Mouse (Mus musculus) heart, embryonic 10.5 days (tissue): ENCODE data around the gene Mefv. TPM values are rescaled to one million over a fixed set of nuclear protein-coding genes. Genes with fewer than 3 reads are reported as not detected.
A peak's percentile ranks its signal among the peaks of the same experiment; 100 is the strongest.

Experiments used
- DNase-seq: peaks from one replicate; pipeline ENCODE4 v3.0.0-alpha.2; 2017; ENCODE audit warnings: low spot score
- H3K27ac ChIP-seq: fragments of 300-500 bp; sonication (generic); 2 replicates; pipeline ENCODE4 v1.5.1; 2016; ENCODE audit warnings: mild to moderate bottlenecking
- H3K27me3 ChIP-seq: fragments of 300-500 bp; sonication (generic); 2 replicates; pipeline ENCODE4 v1.6.1; 2016; ENCODE audit warnings: mild to moderate bottlenecking; ENCODE audit not compliant: poor library complexity, insufficient read depth, severe bottlenecking
- H3K36me3 ChIP-seq: fragments of 300-500 bp; sonication (generic); 2 replicates; pipeline ENCODE4 v1.6.1; 2016; ENCODE audit warnings: mild to moderate bottlenecking, moderate library complexity
- H3K4me1 ChIP-seq: fragments of 300-500 bp; sonication (generic); 2 replicates; pipeline ENCODE4 v1.6.1; 2016; ENCODE audit warnings: mild to moderate bottlenecking
- H3K4me3 ChIP-seq: fragments of 300-500 bp; sonication (generic); 2 replicates; pipeline ENCODE4 v1.5.1; 2016; ENCODE audit warnings: mild to moderate bottlenecking, moderate library complexity
- H3K9me3 ChIP-seq: fragments of 300-500 bp; sonication (generic); 2 replicates; pipeline ENCODE4 v1.6.1; 2016; ENCODE audit warnings: mild to moderate bottlenecking, moderate library complexity
- WGBS: fragments of 180-500 bp; shearing (Covaris S2); methylation state at CpG from one replicate; pipeline ENCODE4 v1.1.7; 2016; 5-methylcytosine and 5-hydroxymethylcytosine counted together
- polyA plus RNA-seq: library from polyadenylated mRNA; unstranded; fragments of >200 nt; fragmentation: Nextera tagmentation; extraction: Ambion mirVana; gene quantifications from 2 replicates; pipeline ENCODE4 v1.2.1, GENCODE M21; 2016

Mefv gene
- not detected in 2 replicates for polyA plus RNA-seq

DNA sequence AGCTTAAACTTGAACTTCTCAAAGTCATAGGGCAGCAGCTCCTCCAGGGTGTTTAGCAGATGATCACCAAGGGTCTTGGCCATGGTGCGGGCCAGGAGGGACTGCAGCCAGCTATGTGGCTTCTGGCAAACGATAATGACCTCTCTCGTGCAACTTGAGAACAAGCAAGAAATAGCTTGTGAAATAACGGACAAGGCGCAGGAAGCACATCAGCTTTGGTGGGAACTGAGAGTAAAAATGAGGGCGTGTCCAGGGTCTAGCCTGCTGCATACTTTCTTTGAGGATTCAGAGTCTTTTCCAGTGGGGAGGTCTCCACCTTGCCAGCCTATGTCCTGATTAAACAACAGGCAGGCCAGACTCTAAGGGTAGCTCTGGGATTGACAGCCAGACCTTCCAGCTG lies at the start of gene Mefv:
Gene Mefv (minus strand): TSS at position 118 of the 400 bp plus-strand sequence.
- no peaks in the 10 kb centered on the region for H3K9me3 ChIP-seq
- WGBS, result 80% methylated on average over 6 of the region's 6 CpGs
- DNase-seq, result no peak
- no peak within 1 kb of the TSS for H3K4me3 ChIP-seq
- H3K36me3 ChIP-seq, result no peaks in the 10 kb centered on the region
- no peaks in the 10 kb centered on the region for H3K4me1 ChIP-seq
- no peak within 1 kb of the TSS for H3K27ac ChIP-seq
- H3K27me3 ChIP-seq, result no peaks in the 10 kb centered on the region

DNA sequence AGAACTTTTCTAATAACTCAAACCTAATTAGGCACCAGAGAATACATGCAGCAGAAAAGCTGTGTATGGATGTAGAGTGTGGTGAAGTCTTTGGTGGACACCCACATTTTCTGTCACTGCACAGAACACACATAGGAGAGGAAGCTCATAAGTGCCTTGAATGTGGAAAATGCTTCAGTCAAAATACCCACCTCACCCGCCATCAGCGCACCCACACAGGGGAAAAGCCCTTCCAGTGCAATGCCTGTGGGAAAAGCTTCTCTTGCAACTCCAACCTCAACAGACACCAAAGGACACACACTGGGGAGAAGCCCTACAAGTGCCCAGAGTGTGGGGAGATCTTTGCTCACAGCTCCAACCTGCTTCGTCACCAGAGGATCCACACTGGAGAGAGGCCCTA lies 31.1 kb upstream of the Mefv start:
- Histone ChIP-seq H3K9me3 (peaks cover 24% of the 10 kb centered on the region), H3K4me3 (no peak overlapping the region), H3K27ac (no peak overlapping the region), H3K4me1 (peaks cover 15% of the 10 kb centered on the region), H3K36me3 (peaks cover 70% of the 10 kb centered on the region), H3K27me3 (no peaks in the 10 kb centered on the region)
- no peak for DNase-seq
- WGBS, result 91% methylated on average over 3 of the region's 3 CpGs

- Histone ChIP-seq H3K4me3 (peak overlapping the region; percentile 91), H3K9me3 (peaks cover 24% of the 10 kb centered on the region), H3K36me3 (peaks cover 50% of the 10 kb centered on the region), H3K27me3 (no peaks in the 10 kb centered on the region), H3K27ac (no peak overlapping the region), H3K4me1 (peaks cover 19% of the 10 kb centered on the region)
- WGBS, result 83% methylated on average over 4 of the region's 4 CpGs
- no peak for DNase-seq
These were observed 27.8 kb upstream of the Mefv start for GRCm38 (mm10) chr16:3745656-3746055.

GRCm38 (mm10) chr16:3744186-3744700 lies 26.3 kb upstream of the Mefv start:
- H3K27me3 ChIP-seq, result no peaks in the 10 kb centered on the region
- DNase-seq, result no peak
- peaks cover 19% of the 10 kb centered on the region for H3K4me1 ChIP-seq
- H3K36me3 ChIP-seq, result peaks cover 36% of the 10 kb centered on the region
- 1% methylated on average over 32 of the region's 32 CpGs for WGBS
- peak overlapping the region; percentile 91 for H3K4me3 ChIP-seq
- peaks cover 13% of the 10 kb centered on the region for H3K9me3 ChIP-seq
- peak overlapping the region; percentile 91 for H3K27ac ChIP-seq

- no peaks in the 10 kb centered on the region for H3K27me3 ChIP-seq
- WGBS, result under 1% methylated on average over 42 of the region's 42 CpGs
These were observed 25.7 kb upstream of the Mefv start, which contains the start of gene Zfp263 for GRCm38 (mm10) chr16:3743503-3744185. Gene Zfp263, plus strand, starts transcription at chr16:3744093.

DNA sequence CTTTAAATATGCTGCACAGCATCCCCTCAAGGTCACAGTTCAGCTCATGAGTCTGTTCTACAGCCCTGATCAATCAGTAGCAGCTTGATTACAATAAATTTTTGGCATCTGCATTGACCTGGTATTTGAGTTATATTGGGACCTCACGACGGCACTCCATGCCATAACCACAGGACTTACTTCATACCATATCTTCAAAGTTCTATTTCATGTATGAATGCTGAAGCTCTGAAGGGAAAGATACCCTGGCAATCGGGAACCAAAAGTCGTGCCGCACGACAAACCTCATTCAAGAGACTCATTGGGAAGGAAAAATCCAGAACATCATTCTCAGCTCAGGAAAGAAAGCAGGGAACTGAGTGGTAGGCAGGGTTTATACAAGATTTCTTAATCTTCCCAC lies 24.6 kb upstream of the Mefv start:
- Histone ChIP-seq H3K9me3 (no peaks in the 10 kb centered on the region; the same call in 1 of the 2 replicates), H3K36me3 (peaks cover 20% of the 10 kb centered on the region), H3K4me1 (peaks cover 19% of the 10 kb centered on the region), H3K27me3 (no peaks in the 10 kb centered on the region), H3K4me3 (no peak overlapping the region), H3K27ac (no peak overlapping the region)
- no peak for DNase-seq
- WGBS, result 96% methylated on average over 6 of the region's 6 CpGs

More at GRCm38 (mm10) chr16:3743503-3744185, 25.7 kb upstream of the Mefv start, which contains the start of gene Zfp263:
- Histone ChIP-seq H3K27ac (peak within 1 kb of the TSS; percentile 91), H3K4me1 (peaks cover 19% of the 10 kb centered on the region), H3K9me3 (peaks cover 7% of the 10 kb centered on the region), H3K36me3 (peaks cover 30% of the 10 kb centered on the region), H3K4me3 (peak within 1 kb of the TSS; percentile 91)
- DNase-seq, result peak; percentile 99

DNA sequence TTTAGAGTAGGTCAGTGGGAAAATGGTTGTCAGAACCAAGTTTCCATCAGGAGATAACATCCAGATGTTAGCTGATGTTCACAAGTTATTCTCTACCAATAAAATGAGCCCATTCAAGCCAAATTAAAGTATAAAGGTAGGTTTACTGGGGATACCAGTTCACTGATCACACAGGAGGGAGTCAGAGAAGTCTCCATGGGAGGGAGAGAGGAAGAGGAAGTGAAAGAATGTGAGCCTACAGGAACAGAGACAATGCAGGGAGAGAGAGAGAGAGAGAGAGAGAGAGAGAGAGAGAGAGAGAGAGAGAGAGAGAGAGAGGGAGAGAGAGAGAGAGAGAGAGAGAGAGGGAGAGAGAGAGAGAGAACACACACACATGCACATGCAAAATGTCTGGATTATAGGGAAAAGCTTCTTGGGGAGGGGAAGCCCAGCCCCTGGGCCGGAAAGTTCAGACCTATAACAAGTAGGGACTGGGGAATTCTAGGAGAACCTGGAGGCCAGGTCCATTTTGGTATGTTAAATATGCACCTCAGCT lies 15.4 kb upstream of the Mefv start:
- Histone ChIP-seq H3K36me3 (no peaks in the 10 kb centered on the region), H3K9me3 (no peaks in the 10 kb centered on the region), H3K4me1 (no peaks in the 10 kb centered on the region), H3K4me3 (no peak overlapping the region), H3K27me3 (no peaks in the 10 kb centered on the region), H3K27ac (no peak overlapping the region)
- no peak for DNase-seq
- WGBS, result 68% methylated on average over 1 of the region's 1 CpGs

DNA sequence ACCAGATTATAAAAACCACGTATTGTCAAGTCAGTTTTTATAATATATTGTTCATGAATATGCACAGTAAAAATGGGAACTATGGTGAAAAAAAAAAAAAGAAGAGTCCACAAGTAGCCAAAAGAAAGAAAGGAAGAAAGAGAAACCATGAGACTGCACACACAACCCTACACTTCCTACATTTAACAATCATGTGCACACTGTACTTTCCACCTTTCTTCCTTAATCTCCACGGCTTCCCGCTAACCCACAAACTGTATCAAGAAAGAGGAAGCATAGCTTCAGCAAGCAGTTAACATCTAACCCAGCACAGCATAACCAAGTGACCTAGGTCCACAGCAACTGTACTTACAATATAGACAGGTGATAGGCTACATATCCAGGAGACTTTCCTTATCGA lies 14.7 kb upstream of the Mefv start:
- H3K9me3 ChIP-seq, result no peaks in the 10 kb centered on the region
- H3K36me3 ChIP-seq, result no peaks in the 10 kb centered on the region
- no peak for DNase-seq
- H3K27ac ChIP-seq, result no peak overlapping the region
- WGBS, result 78% methylated on average over 4 of the region's 4 CpGs
- H3K4me1 ChIP-seq, result no peaks in the 10 kb centered on the region
- no peak overlapping the region for H3K4me3 ChIP-seq
- H3K27me3 ChIP-seq, result no peaks in the 10 kb centered on the region

DNA sequence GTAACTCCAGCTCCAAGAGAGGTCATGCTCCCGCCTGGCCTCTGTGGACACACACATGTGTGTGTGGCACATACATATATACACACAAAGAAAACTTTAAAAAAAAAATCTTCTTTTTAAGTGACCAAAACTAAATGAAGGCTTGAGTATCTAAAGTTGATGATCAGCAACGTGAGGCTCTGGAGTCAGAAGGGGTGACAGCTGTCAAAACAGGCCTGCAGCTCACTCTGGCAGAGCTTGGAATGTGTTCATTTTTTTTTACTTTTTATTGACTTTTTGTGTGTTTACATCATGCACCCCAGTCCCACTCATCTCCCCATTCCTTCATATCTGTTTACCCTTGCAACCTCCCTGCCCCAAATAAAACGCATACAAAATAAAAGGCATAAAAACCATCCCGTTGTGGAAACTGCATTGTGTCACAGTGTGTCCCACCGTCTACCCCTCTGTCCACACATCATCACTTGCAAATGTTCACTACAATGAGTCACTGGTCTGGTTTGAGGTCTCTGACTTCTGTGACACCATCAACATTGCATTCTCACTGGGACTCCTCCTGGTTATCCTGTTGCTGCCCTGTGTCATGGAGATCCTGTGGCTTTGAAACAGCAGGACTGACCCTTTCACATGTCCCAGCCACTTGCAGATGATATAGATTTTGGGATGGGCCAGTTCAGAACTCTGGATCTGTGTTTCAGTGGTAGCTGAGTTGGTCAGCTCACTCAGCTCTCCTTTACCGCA lies 10.3 kb upstream of the Mefv start:
- Histone ChIP-seq H3K4me3 (no peak overlapping the region), H3K9me3 (no peaks in the 10 kb centered on the region), H3K4me1 (no peaks in the 10 kb centered on the region), H3K36me3 (no peaks in the 10 kb centered on the region), H3K27ac (no peak overlapping the region), H3K27me3 (no peaks in the 10 kb centered on the region)
- no peak for DNase-seq
- WGBS, result 76% methylated on average over 6 of the region's 6 CpGs

GRCm38 (mm10) chr16:3723231-3723630 lies 5.3 kb upstream of the Mefv start:
- Histone ChIP-seq H3K4me1 (no peaks in the 10 kb centered on the region), H3K36me3 (no peaks in the 10 kb centered on the region), H3K27me3 (no peaks in the 10 kb centered on the region), H3K4me3 (no peak overlapping the region), H3K9me3 (no peaks in the 10 kb centered on the region), H3K27ac (no peak overlapping the region)
- 69% methylated on average over 3 of the region's 3 CpGs for WGBS
- no peak for DNase-seq

GRCm38 (mm10) chr16:3714731-3715130 lies 3.2 kb downstream of the Mefv start:
- Histone ChIP-seq H3K9me3 (no peaks in the 10 kb centered on the region), H3K27ac (no peak overlapping the region), H3K4me1 (no peaks in the 10 kb centered on the region), H3K36me3 (no peaks in the 10 kb centered on the region), H3K4me3 (no peak overlapping the region), H3K27me3 (no peaks in the 10 kb centered on the region)
- WGBS, result 87% methylated on average over 2 of the region's 2 CpGs
- DNase-seq, result no peak

DNA sequence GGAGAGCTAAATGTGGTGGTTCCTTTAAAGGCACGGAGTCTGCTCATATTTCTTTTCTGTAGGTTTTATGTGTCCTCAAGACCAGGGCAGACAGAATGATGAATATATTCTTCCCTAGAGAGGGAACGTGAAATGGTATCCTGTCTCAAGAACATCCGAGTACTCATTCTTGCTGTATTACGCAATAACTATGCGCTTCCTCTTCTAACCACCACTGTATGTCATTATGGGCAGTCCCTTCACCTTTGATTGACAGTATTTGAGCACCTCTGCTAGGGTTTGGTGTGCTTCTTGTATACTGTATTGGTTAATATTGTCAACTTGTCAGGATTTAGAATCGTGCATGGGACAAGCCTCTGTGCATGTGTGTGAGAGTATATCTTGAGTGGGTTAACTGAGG lies 11.2 kb downstream of the Mefv start:
- 80% methylated on average over 6 of the region's 6 CpGs for WGBS
- no peak for DNase-seq
- Histone ChIP-seq H3K4me1 (no peaks in the 10 kb centered on the region), H3K36me3 (no peaks in the 10 kb centered on the region), H3K27ac (no peak overlapping the region), H3K27me3 (no peaks in the 10 kb centered on the region), H3K4me3 (no peak overlapping the region), H3K9me3 (no peaks in the 10 kb centered on the region)

DNA sequence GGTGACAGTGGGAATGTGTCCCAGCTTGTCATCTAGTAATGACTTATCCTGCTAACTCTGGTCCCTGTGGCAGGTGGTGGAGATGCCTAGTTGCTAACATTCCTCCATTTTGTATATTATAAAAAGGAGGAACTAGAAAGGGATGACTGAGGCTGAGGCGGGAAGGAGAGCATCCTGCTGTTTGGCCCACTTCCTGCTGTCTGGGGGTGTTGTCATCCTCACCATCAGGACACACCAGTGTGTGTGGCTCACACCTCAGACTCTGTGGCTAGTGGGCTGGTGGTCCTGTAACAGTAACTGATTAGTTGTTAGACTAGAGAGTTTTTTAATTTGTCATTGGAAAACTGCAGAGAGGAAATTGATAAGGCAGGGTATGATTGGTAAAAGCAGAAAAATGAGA lies 17.0 kb downstream of the Mefv start:
- Histone ChIP-seq H3K27ac (no peak overlapping the region), H3K9me3 (no peaks in the 10 kb centered on the region), H3K36me3 (no peaks in the 10 kb centered on the region), H3K4me3 (no peak overlapping the region), H3K4me1 (no peaks in the 10 kb centered on the region), H3K27me3 (no peaks in the 10 kb centered on the region)
- 85% methylated on average over 1 of the region's 1 CpGs for WGBS
- no peak for DNase-seq
